Mouse (Mus musculus) Patski (cell line): Measurements from ENCODE around the gene Gm42906. TPM values are rescaled to one million over a fixed set of nuclear protein-coding genes. Genes with fewer than 3 reads are reported as not detected.

Experiments
- ATAC-seq: fragments of 100-300 bp; one replicate; pipeline ENCODE4 v1.8.0; 2021
- CTCF ChIA-PET: fragments of 350-600 bp; sonication (Branson Sonifier 250); formaldehyde crosslinking; loops from one replicate; lab custom pipeline; 2022; ENCODE audit warnings: inconsistent platforms; lab: Charles Lee
- POLR2A ChIA-PET: fragments of 350-600 bp; sonication (Branson Sonifier 250); formaldehyde crosslinking; loops from one replicate; lab custom pipeline; 2022; ENCODE audit warnings: antibody characterized with exemption, inconsistent platforms; lab: Charles Lee
- DNase-seq: peaks from one replicate; pipeline ENCODE4 v3.0.0-alpha.2; 2011; ENCODE audit warnings: low read depth, low spot score
- H3K27me3 ChIP-seq: fragments of 371-371 bp; one replicate; pipeline ENCODE4 v1.5.1; 2021
- CTCF ChIP-seq: fragments of 100-300 bp; IDR thresholded peaks from one replicate; pipeline ENCODE4 v1.5.1; 2021
- in situ Hi-C: fragments of 300-500 bp; cut with MboI; formaldehyde crosslinking; loops from 3 replicates; pipeline ENCODE4 v1.11.1; 2018; ENCODE audit warnings: low pct_unique_long_range_greater_than_20kb, mixed read lengths
- polyA plus RNA-seq: library from polyadenylated mRNA; unstranded; gene quantifications from one replicate; pipeline ENCODE4 v1.2.3, GENCODE M21; 2021

Gm42906 gene
- polyA plus RNA-seq, 1 experiment from 2014 or later, result not detected

DNA sequence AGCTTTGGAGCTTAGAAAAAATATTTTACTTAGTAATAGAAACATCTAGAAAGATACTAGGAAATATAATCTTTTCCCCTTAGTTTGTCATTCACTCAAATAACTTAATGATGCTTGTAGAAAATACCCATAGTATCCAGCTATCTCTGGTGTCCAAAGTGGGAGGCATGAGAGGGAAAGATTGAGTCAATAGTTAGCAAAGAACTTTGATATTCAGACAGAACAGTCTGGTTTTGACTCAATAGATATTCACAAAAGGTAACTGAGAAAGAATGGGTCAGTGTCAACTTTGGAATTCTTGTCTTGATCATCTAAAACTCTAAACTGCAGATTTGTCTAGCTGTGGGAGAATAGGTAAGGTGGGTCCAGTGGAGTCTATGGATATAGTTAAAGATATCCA is 94.3 kb downstream of the Gm42906 start:
- in situ Hi-C loops, result loop anchor here (25.0 kb wide), 1 partner anchor 1946 kb away; no protein-coding TSS in a partner anchor
- DNase-seq, result no peak
- POLR2A ChIA-PET, result interaction anchor here (0.7 to 2.3 kb wide), 5 partner anchors 16 to 230 kb away, joined by 3 to 9 read pairs (median 4); no protein-coding TSS in a partner anchor
- ATAC-seq, result no peak
- CTCF ChIA-PET, result interaction anchor here (1.0 to 2.7 kb wide), 8 partner anchors 11 to 230 kb away, joined by 3 to 14 read pairs (median 6); no protein-coding TSS in a partner anchor
- no peaks in the 10 kb centered on the region for H3K27me3 ChIP-seq
- TF ChIP-seq CTCF, result no peak

DNA sequence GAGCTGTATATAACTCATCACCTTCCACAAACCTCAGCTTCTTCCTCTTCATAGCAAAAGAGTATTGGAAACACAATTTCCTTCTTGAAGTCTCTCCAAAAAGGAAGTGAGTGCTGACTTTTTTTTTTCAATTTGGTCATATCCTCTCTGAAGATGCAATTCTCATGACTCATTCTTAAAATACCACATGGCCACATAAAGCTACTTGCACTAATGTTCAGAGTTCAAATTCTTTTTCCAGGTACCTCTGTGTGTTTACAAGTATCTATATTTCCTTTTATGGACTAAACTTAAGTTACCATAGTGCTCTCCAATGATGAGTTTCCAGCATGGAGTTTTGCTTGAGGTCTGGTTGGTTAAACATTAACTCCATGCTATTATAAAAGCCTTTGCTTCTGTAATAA is 94.8 kb downstream of the Gm42906 start:
- in situ Hi-C loops, result loop anchor here (25.0 kb wide), 1 partner anchor 1946 kb away; no protein-coding TSS in a partner anchor
- H3K27me3 ChIP-seq, result no peaks in the 10 kb centered on the region
- ChIA-PET CTCF (interaction anchor here (1.0 to 2.7 kb wide), 8 partner anchors 12 to 229 kb away, joined by 3 to 14 read pairs (median 6); no protein-coding TSS in a partner anchor), POLR2A (interaction anchor here (0.7 to 2.3 kb wide), 6 partner anchors 17 to 229 kb away, joined by 3 to 9 read pairs (median 4); no protein-coding TSS in a partner anchor)
- DNase-seq, result peak; percentile 90
- TF ChIP-seq CTCF, result no peak
- peak; percentile 90 for ATAC-seq

DNA sequence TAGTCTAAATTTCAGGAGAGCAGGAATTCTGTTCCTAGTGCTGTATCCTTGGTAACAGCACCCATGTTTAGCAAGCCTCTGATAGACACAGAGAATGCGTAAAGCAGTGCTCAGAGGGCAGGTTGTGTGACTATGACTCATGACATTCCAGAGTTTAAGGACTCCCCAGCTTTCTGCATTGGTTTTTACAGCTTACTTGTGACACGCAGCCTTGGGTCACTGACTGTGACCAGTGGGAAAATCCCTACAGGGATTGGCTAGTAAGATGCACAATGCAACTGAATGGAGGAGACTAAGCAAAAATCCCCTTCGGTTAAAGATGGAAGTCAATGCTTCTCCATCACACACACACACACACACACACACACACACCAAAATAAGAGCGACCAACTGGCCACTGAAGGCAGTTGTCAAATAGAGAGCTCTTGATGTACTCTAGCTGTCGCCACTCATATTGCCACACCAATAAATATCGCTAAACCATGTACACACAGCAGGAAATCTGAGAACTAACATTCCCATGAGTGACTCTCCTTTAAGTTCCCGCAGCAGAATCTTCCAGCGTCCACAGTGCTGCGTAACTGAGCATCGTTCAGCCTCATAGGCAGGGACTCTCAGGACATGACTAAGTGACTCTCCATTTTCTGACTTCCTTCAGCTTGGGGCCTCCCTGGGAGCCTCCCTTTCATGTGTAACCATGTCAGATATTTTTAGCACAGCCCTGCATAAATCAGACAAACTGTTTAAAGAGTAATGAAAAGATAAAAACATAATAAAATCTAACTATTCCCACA is 112.0 kb downstream of the Gm42906 start:
- ChIA-PET POLR2A (interaction anchor here (0.6 to 1.2 kb wide), 6 partner anchors 16 to 294 kb away, joined by 3 to 6 read pairs (median 4); no protein-coding TSS in a partner anchor), CTCF (interaction anchor here (0.7 to 2.7 kb wide), 3 partner anchors 17 to 516 kb away, joined by 3 to 8 read pairs (median 6); no protein-coding TSS in a partner anchor)
- no peaks in the 10 kb centered on the region for H3K27me3 ChIP-seq
- peak; percentile 99 for ATAC-seq
- peak; percentile 98 for DNase-seq
- in situ Hi-C loops, result no loop called here
- peak; percentile 9 for TF ChIP-seq CTCF

DNA sequence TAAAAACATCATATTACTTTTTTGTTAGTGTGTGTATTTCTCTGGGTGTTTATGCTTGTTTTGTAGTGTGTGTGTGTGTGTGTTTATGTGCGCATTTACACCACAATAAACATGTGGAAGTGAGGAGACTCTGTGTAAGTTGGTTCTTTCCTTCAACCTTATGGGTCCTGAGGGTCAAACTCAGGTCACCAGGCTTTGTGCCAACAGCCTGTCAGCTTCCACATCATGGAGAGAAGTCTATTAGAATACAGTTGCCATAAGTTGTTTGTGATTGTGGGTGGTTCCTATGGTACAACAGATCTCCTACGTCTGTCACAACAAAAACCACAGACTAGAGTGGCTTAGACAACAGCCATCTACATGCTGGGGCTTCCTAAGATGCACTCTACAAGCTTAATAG is 127.7 kb downstream of the Gm42906 start:
- ChIA-PET POLR2A (no interaction called here), CTCF (no interaction called here)
- H3K27me3 ChIP-seq, result no peaks in the 10 kb centered on the region
- in situ Hi-C loops, result no loop called here
- DNase-seq (no peak), ATAC-seq (no peak)
- no peak for TF ChIP-seq CTCF

DNA sequence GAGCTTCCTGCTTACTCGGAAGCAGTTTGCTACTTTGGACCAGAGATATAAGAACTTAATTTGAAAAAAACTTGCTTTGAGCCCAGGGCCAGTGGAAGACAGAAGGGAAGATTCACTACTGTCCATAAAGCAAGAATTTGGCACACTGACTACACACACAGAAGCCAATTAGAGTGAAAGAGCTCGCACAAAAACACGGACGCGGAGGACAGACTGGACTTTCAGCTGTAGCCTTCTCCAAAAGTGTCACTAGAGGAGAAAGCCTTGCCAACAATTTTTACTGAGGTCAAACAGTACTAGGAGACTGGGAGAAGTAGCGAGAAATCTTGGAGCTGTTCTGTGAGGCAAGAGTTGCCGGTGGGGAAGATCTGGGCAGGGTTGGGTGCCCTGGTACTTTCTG is 128.4 kb downstream of the Gm42906 start:
- POLR2A ChIA-PET, result interaction anchor here (0.6 kb wide), 1 partner anchor 14 kb away, joined by 3 read pairs; no protein-coding TSS in a partner anchor
- DNase-seq (no peak), ATAC-seq (no peak)
- TF ChIP-seq CTCF, result no peak
- CTCF ChIA-PET, result no interaction called here
- H3K27me3 ChIP-seq, result no peaks in the 10 kb centered on the region
- in situ Hi-C loops, result no loop called here

DNA sequence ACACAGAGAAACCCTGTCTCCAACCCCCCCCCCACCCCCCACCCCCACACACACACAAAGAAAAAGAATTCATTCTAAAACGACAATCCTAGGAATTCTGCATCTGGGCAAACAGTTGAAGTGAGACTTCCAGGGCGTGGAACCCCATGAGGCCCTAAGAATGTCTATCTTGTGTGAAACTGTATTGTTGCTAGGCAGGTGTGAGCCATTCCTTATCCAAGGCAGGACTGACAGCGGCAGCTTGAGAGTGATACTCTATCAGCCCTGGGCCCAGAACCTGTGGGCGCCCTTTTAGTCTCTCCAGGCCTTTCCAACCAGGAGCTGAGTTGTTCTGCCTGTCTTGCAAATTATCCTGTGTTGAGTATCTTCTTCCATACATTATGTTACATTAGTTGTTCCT is 129.6 kb downstream of the Gm42906 start:
- POLR2A ChIA-PET, result no interaction called here

DNA sequence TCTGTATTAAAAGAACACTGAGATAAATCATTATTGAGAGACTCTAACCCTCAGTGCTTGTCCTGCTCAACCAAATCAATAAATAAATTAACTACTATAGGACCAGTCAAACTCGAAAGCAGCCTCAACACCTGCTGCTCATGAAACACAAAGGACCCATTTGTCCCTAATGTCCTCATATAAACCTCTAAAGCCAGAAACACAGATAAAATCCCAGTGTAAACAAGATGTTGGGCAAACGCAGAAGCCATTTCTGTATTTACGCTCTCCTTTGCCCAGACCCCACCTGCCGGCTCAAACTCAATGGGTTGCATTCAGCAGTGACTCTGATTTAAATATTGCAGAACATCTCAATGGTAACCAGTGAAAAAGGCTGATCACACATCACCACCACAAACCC is 131.7 kb downstream of the Gm42906 start:
- ChIA-PET POLR2A (no interaction called here), CTCF (no interaction called here)
- H3K27me3 ChIP-seq, result no peaks in the 10 kb centered on the region
- TF ChIP-seq CTCF, result no peak
- ATAC-seq (no peak), DNase-seq (no peak)
- in situ Hi-C loops, result no loop called here

More for the DNA sequence above, 129.6 kb downstream of the Gm42906 start:
- DNase-seq, result no peak
- TF ChIP-seq CTCF, result no peak
- no peaks in the 10 kb centered on the region for H3K27me3 ChIP-seq
- CTCF ChIA-PET, result no interaction called here
- in situ Hi-C loops, result no loop called here
- no peak for ATAC-seq

DNA sequence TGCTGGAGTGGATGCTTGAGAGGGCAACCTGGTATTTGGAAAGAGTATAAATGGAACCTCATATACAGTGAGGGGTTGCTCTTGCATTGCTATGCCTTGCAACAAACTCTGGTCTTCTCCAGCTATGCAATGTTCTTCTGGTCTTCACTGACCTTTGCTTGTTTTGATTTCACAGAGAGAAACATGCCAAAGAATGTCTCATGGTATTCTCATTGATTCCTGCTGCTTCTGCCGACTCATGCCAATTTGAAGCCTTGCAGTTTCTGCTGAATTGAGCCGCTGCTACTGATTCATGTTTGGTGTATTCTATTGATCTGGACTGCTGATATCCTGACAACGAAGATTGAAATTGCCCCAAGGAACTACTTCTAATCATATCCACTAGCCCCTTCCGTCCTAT is 134.4 kb downstream of the Gm42906 start:
- ATAC-seq (no peak), DNase-seq (no peak)
- in situ Hi-C loops, result no loop called here
- H3K27me3 ChIP-seq, result no peaks in the 10 kb centered on the region
- ChIA-PET POLR2A (no interaction called here), CTCF (no interaction called here)
- TF ChIP-seq CTCF, result no peak

DNA sequence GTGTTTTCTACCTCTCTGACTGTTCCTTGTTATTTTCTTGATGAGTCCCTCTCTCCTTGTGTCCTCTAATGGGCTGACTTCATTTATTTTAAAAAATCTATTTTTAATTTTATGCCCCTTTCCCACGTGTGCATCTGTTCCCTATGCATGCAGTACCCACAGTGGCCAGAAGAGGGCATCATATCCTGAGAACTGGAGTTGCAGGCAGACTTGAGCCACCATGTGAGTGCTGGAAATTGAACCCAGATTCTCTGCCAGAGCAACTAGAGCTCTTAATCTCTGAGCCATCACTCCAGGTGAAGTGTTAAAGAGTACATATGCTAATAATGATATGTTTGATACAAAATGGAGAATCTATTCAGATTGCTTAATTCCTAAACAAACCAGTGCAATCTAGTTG is 135.7 kb downstream of the Gm42906 start:
- no peak for ATAC-seq
- CTCF ChIA-PET, result no interaction called here
- in situ Hi-C loops, result no loop called here
- DNase-seq, result no peak
- H3K27me3 ChIP-seq, result no peaks in the 10 kb centered on the region
- POLR2A ChIA-PET, result no interaction called here
- TF ChIP-seq CTCF, result peak; percentile 80

DNA sequence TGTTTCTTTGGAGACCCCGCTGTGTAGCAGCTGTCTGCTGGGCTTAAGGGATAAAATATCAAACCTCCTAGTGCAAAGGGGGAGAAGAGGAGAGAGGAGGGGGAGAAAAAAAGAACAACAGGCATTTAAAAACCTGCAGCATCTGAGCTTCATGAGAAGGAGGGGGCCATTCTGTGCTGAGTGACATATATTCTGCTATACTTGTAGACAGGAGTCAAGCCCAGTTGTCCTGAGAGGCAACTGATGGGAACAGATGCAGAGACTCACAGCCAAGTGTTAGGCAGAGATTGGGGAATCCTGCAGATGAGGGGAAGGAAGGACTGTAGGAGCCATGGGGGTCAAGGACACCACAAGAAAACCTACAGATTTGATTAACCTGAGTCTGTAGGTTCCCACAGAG is 141.6 kb downstream of the Gm42906 start:
- DNase-seq, result no peak
- in situ Hi-C loops, result no loop called here
- ATAC-seq, result no peak
- TF ChIP-seq CTCF, result no peak
- ChIA-PET POLR2A (no interaction called here), CTCF (interaction anchor here (1.4 to 2.0 kb wide), 2 partner anchors 82 to 144 kb away, joined by 3 to 4 read pairs; no protein-coding TSS in a partner anchor)
- H3K27me3 ChIP-seq, result no peaks in the 10 kb centered on the region

DNA sequence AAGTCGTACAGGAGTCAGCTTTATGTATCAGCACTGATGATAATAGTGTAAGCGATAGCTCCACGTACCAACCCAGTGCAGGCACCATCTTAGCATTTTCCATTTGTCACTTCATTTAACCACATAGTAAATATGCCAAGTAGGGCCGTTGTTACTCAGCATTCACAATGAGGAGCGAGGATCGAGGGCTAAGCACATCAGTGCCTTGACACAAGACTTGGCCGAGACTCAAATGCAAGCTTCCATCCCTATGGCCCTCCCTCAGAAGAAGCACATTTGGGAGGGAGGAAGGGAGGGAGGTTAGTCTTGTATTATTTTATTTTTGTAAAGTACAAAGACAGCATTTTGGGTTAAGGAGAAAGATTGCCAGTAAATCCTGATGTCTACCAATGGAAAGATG is 148.4 kb downstream of the Gm42906 start:
- in situ Hi-C loops, result no loop called here
- DNase-seq (no peak), ATAC-seq (no peak)
- CTCF ChIA-PET, result interaction anchor here (1.0 to 1.2 kb wide), 2 partner anchors 9 to 53 kb away, joined by 3 read pairs; no protein-coding TSS in a partner anchor
- H3K27me3 ChIP-seq, result no peaks in the 10 kb centered on the region
- POLR2A ChIA-PET, result no interaction called here
- no peak for TF ChIP-seq CTCF
